Mouse (Mus musculus) stomach, embryonic 16.5 days (tissue): ENCODE measurements at regions not wholly inside any gene's neighbourhood (a gene's known extent, or its start where the extent isn't known, plus 50 kb on each side); places are given as distances from the start of the nearest gene placed in this dataset.

Experiments
- ATAC-seq: fragments of 200-750 bp; cut with Nextera tagmentation; 2 replicates; pipeline ENCODE4 v1.8.0; 2017; ENCODE audit warnings: moderate number of reproducible peaks, moderate TSS enrichment; ENCODE audit not compliant: insufficient read depth, low FRiP score
- H3K27ac ChIP-seq: fragments of 300-500 bp; sonication (generic); 2 replicates; pipeline ENCODE4 v1.5.1; 2014; ENCODE audit warnings: low read length
- H3K27me3 ChIP-seq: fragments of 300-500 bp; sonication (generic); 2 replicates; pipeline ENCODE4 v1.6.1; 2014; ENCODE audit warnings: low read length, control low read depth, mixed read lengths; ENCODE audit not compliant: control insufficient read depth, insufficient read depth
- H3K36me3 ChIP-seq: fragments of 300-500 bp; sonication (generic); 2 replicates; pipeline ENCODE4 v1.6.1; 2014; ENCODE audit warnings: low read length; ENCODE audit not compliant: control insufficient read depth, insufficient read depth
- H3K4me1 ChIP-seq: fragments of 300-500 bp; sonication (generic); 2 replicates; pipeline ENCODE4 v1.6.1; 2014; ENCODE audit warnings: low read length, control low read depth, mixed read lengths; ENCODE audit not compliant: control insufficient read depth, insufficient read depth
- H3K4me2 ChIP-seq: fragments of 300-500 bp; sonication (generic); 2 replicates; pipeline ENCODE4 v1.6.1; 2014; ENCODE audit warnings: low read depth, low read length, mixed read lengths
- H3K4me3 ChIP-seq: fragments of 300-500 bp; sonication (generic); replicated peaks from 2 replicates; pipeline ENCODE4 v1.5.1; 2014; ENCODE audit warnings: mild to moderate bottlenecking, low read length
- H3K9ac ChIP-seq: fragments of 300-500 bp; sonication (generic); 2 replicates; pipeline ENCODE4 v1.6.1; 2014; ENCODE audit warnings: low read length
- H3K9me3 ChIP-seq: fragments of 300-500 bp; sonication (generic); replicated peaks from 2 replicates; pipeline ENCODE4 v1.6.1; 2016; ENCODE audit warnings: low read length, control low read depth; ENCODE audit not compliant: control insufficient read depth
- WGBS: fragments of 180-500 bp; shearing (Covaris S2); extraction: QIAGEN DNeasy Blood & Tissue Kit; methylation state at CpG from one replicate; pipeline ENCODE4 v1.1.7; 2014; 5-methylcytosine and 5-hydroxymethylcytosine counted together

DNA sequence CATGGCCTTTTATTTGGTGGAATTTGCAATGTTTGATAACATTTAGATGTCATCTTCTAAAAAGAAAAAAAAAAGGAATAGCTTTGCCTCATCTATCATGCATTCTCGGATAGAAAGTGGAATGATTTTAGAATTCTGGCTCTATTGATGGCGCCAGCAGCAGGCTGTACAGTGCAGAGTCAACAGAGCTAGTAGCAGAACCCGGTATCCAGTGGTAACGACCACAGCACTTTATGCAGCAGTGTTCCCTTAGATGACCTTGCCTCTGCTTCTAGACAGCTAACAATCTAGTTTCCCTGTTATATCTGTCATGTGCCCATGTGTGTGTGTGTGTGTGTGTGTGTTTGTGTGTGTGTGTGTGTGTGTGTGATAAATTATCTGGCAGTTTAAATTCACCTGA lies 129.2 kb upstream of the Speer2 start:
- no peaks in the 10 kb centered on the region for H3K9me3 ChIP-seq
- ATAC-seq, result no peak
- 73% methylated on average over 4 of the region's 4 CpGs for WGBS

GRCm38 (mm10) chr16:70006863-70007262 lies 143.3 kb upstream of the Speer2 start:
- ATAC-seq, result no peak
- WGBS, result 80% methylated on average over 2 of the region's 2 CpGs
- H3K27me3 ChIP-seq, result no peaks in the 10 kb centered on the region
- H3K27ac ChIP-seq, result no peak overlapping the region
- H3K9ac ChIP-seq, result no peak overlapping the region
- H3K4me2 ChIP-seq, result no peak overlapping the region
- H3K4me3 ChIP-seq, result no peak overlapping the region
- H3K4me1 ChIP-seq, result no peaks in the 10 kb centered on the region
- H3K36me3 ChIP-seq, result no peaks in the 10 kb centered on the region
- H3K9me3 ChIP-seq, result no peaks in the 10 kb centered on the region

More for the DNA sequence above, 129.2 kb upstream of the Speer2 start:
- H3K9ac ChIP-seq, result no peak overlapping the region
- H3K27ac ChIP-seq, result no peak overlapping the region
- H3K36me3 ChIP-seq, result no peaks in the 10 kb centered on the region
- no peaks in the 10 kb centered on the region for H3K4me1 ChIP-seq
- H3K27me3 ChIP-seq, result no peaks in the 10 kb centered on the region
- no peak overlapping the region for H3K4me2 ChIP-seq
- no peak overlapping the region for H3K4me3 ChIP-seq

GRCm38 (mm10) chr16:70016980-70017379 lies 153.4 kb upstream of the Speer2 start:
- Histone ChIP-seq H3K4me3 (no peak overlapping the region), H3K4me1 (no peaks in the 10 kb centered on the region), H3K27me3 (no peaks in the 10 kb centered on the region), H3K27ac (no peak overlapping the region), H3K36me3 (no peaks in the 10 kb centered on the region), H3K4me2 (no peak overlapping the region), H3K9ac (no peak overlapping the region), H3K9me3 (no peaks in the 10 kb centered on the region)
- WGBS, result 87% methylated on average over 1 of the region's 1 CpGs
- ATAC-seq, result no peak

- WGBS, result 92% methylated on average over 2 of the region's 2 CpGs
- H3K9ac ChIP-seq, result no peak overlapping the region
Measured at GRCm38 (mm10) chr16:70019564-70019963, 156.0 kb upstream of the Speer2 start.

DNA sequence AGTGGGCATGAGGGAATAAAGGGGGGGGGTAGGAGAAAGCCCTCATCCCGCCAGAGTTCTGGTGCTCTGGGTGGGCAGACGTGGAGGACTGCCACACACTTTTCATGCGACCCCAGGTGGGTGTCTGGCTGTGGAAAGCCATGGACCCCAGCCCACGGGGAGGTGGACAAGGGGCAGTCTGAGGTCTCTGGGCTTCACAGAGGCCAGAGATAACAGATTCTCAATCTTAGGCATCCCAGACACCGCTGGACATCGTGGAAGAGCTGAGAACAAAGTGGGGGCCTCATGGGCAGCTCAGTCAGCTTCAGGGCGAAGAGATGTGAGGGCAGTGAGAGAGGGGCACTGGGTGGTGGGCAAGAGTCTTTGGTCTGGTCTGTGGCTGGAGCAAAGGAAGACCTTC lies 157.9 kb upstream of the Speer2 start:
- Histone ChIP-seq H3K4me1 (no peaks in the 10 kb centered on the region), H3K9me3 (no peaks in the 10 kb centered on the region), H3K4me2 (no peak overlapping the region), H3K4me3 (no peak overlapping the region), H3K36me3 (no peaks in the 10 kb centered on the region), H3K27ac (no peak overlapping the region), H3K9ac (no peak overlapping the region), H3K27me3 (no peaks in the 10 kb centered on the region)
- 81% methylated on average over 7 of the region's 7 CpGs for WGBS
- no peak for ATAC-seq

More at GRCm38 (mm10) chr16:70019564-70019963, 156.0 kb upstream of the Speer2 start:
- no peak overlapping the region for H3K4me2 ChIP-seq
- H3K27me3 ChIP-seq, result no peaks in the 10 kb centered on the region
- no peak for ATAC-seq
- H3K36me3 ChIP-seq, result no peaks in the 10 kb centered on the region
- H3K4me3 ChIP-seq, result no peak overlapping the region
- no peaks in the 10 kb centered on the region for H3K9me3 ChIP-seq
- H3K4me1 ChIP-seq, result no peaks in the 10 kb centered on the region
- H3K27ac ChIP-seq, result no peak overlapping the region

DNA sequence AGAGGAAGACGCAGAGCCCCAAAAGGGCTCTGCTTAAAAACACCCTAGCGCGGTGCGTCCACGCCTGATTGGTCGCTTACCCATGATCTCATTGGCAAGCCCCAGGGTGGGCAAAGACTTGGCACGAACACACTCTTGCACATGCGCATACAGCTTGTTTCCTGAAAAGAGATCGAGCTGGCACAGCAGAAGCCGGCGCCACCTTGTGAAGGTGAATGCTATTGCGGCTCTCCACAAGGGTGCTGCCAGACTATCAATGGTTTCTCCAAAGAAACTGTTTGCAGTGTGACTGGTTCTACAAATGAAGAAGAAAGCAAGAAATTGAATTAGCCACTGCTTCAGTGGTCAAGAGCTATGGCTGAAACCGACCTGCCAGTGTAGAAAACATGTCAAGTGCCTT lies 165.1 kb upstream of the Speer2 start:
- Histone ChIP-seq H3K4me1 (no peaks in the 10 kb centered on the region), H3K27ac (no peak overlapping the region), H3K9ac (no peak overlapping the region), H3K4me2 (no peak overlapping the region), H3K9me3 (no peaks in the 10 kb centered on the region), H3K36me3 (no peaks in the 10 kb centered on the region), H3K27me3 (no peaks in the 10 kb centered on the region), H3K4me3 (no peak overlapping the region)
- no peak for ATAC-seq
- 82% methylated on average over 13 of the region's 13 CpGs for WGBS

DNA sequence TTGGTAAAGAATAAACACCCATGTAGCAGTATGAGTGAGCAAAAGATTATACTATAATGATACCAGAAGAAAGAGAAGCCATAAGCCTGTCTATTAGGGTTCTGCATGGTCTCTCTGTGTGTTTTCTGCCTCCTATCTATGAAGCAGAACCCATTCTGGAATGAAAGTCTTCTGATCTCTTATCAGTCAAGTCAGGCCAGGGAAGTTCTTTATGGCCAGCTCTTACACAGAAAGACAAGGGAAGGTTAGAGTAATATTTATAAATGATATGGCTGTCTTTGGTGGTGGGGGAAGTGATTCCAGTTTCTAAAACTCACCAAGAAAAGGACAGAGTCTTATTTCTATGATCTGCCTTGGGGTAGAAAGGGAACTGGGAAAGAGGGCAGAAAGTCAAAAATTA lies 182.0 kb upstream of the Speer2 start:
- Histone ChIP-seq H3K27me3 (no peaks in the 10 kb centered on the region), H3K27ac (no peak overlapping the region), H3K4me1 (no peaks in the 10 kb centered on the region), H3K4me2 (no peak overlapping the region), H3K36me3 (no peaks in the 10 kb centered on the region), H3K9ac (no peak overlapping the region), H3K4me3 (no peak overlapping the region), H3K9me3 (no peaks in the 10 kb centered on the region)
- ATAC-seq, result no peak

DNA sequence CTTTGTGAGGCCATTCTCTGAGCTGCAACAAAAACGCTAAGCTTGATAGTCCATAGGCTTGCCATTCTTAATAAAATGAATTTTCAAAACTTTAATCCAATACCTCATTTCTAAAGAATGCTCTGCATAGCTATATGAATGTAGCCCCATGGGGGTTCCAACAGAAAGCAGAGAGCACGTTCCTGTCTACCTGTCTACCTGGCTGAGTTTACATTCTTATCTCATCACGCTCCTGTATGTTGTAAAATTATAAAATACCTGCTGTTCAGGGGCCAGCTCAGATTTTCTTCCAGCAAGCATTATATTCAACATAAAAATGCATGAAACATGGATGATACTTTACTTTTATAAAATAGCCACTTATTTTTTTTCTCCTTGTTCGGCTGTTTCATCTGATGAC lies 182.5 kb upstream of the Speer2 start:
- no peaks in the 10 kb centered on the region for H3K4me1 ChIP-seq
- H3K27me3 ChIP-seq, result no peaks in the 10 kb centered on the region
- H3K9ac ChIP-seq, result no peak overlapping the region
- H3K36me3 ChIP-seq, result no peaks in the 10 kb centered on the region
- H3K9me3 ChIP-seq, result no peaks in the 10 kb centered on the region
- no peak overlapping the region for H3K4me3 ChIP-seq
- ATAC-seq, result no peak
- no peak overlapping the region for H3K4me2 ChIP-seq
- H3K27ac ChIP-seq, result no peak overlapping the region
- WGBS, result 67% methylated on average over 4 of the region's 4 CpGs

GRCm38 (mm10) chr16:70049850-70050249 lies 186.3 kb upstream of the Speer2 start:
- Histone ChIP-seq H3K4me3 (no peak overlapping the region), H3K27me3 (no peaks in the 10 kb centered on the region), H3K36me3 (no peaks in the 10 kb centered on the region), H3K9me3 (no peaks in the 10 kb centered on the region), H3K4me1 (no peaks in the 10 kb centered on the region), H3K4me2 (no peak overlapping the region), H3K9ac (no peak overlapping the region), H3K27ac (no peak overlapping the region)
- 69% methylated on average over 2 of the region's 2 CpGs for WGBS
- no peak for ATAC-seq

DNA sequence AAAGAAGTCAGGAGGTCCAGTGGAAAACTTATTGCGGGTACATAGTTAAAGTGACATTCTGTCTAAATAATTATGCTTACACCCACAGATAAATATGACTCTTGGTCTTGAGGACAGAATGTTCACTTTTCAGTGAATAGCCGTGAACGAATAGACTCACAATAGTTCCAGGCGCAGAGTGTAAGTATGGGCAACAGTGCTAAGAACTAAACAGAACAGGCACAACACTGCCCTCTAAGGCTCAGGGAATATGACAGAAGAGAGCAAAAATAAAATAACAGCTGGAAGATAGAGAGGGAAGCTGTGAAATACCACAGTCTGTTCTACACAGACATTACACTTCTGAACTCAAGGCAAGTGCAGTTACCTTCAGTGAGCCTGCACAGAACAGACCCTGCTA lies 207.9 kb upstream of the Speer2 start:
- H3K4me1 ChIP-seq, result no peaks in the 10 kb centered on the region
- no peak for ATAC-seq
- no peaks in the 10 kb centered on the region for H3K36me3 ChIP-seq
- H3K27ac ChIP-seq, result no peak overlapping the region
- H3K27me3 ChIP-seq, result no peaks in the 10 kb centered on the region
- no peak overlapping the region for H3K4me2 ChIP-seq
- H3K9ac ChIP-seq, result no peak overlapping the region
- H3K4me3 ChIP-seq, result no peak overlapping the region
- 68% methylated on average over 4 of the region's 4 CpGs for WGBS
- H3K9me3 ChIP-seq, result no peaks in the 10 kb centered on the region
